Mouse (Mus musculus) CH12.LX (cell line): ENCODE results near the gene Csnk2b. TPM values are rescaled to one million over a fixed set of nuclear protein-coding genes. Genes with fewer than 3 reads are reported as not detected.

Source experiments
- DNase-seq: peaks from one replicate; pipeline ENCODE4 v3.0.0-alpha.2; 2013; ENCODE audit errors: extremely low read depth
- H3K27ac ChIP-seq: 2 replicates; pipeline ENCODE4 v1.5.1; 2012; ENCODE audit warnings: low read depth, mild to moderate bottlenecking, control low read depth, moderate library complexity; ENCODE audit not compliant: insufficient read depth
- H3K27me3 ChIP-seq: replicated peaks from 2 replicates; pipeline ENCODE3; 2012; ENCODE audit warnings: inconsistent platforms
- H3K36me3 ChIP-seq, 2 experiments: replicated peaks in 1 of 2; 2 replicates each; pipeline versions ENCODE3 to v1.6.1; 2012; ENCODE audit warnings: inconsistent platforms in 1 of 2, low read length in 1 of 2, mild to moderate bottlenecking in 1 of 2, mixed read lengths in 1 of 2, moderate library complexity in 1 of 2; ENCODE audit not compliant: control insufficient read depth in 1 of 2, insufficient read depth in 1 of 2
- H3K4me1 ChIP-seq, 2 experiments: 2 replicates each; pipeline ENCODE4 v1.6.1; 2012; ENCODE audit warnings: inconsistent platforms in 1 of 2, moderate library complexity in 1 of 2; ENCODE audit not compliant: insufficient read depth in 2 of 2, control insufficient read depth in 1 of 2
- H3K4me2 ChIP-seq: 2 replicates; pipeline ENCODE4 v1.6.1; 2012; ENCODE audit warnings: low read depth, mild to moderate bottlenecking, control low read depth; ENCODE audit not compliant: poor library complexity, insufficient read depth, severe bottlenecking
- H3K4me3 ChIP-seq, 3 experiments: fragments of 150-350 bp in 1 of 3; sonication (generic) in 1 of 3; replicated peaks in 1 of 3; 2 replicates each; pipeline versions ENCODE3 to v1.5.1; 2011 to 2012; ENCODE audit warnings: low read depth in 2 of 3, low read length in 2 of 3, mild to moderate bottlenecking in 2 of 3, moderate library complexity in 2 of 3, control low read depth in 1 of 3, improper control_type of control experiment in 1 of 3, inconsistent platforms in 1 of 3, mixed read lengths in 1 of 3; ENCODE audit not compliant: poor library complexity in 1 of 3
- H3K79me2 ChIP-seq: replicated peaks from 2 replicates; pipeline ENCODE4 v1.6.1; 2012; ENCODE audit warnings: mild to moderate bottlenecking, moderate library complexity; ENCODE audit not compliant: control insufficient read depth, poor library complexity, insufficient read depth, severe bottlenecking; ENCODE audit errors: extremely low read depth
- H3K9ac ChIP-seq: 2 replicates; pipeline ENCODE4 v1.6.1; 2012; ENCODE audit warnings: low read depth, mild to moderate bottlenecking, control low read depth, moderate library complexity; ENCODE audit not compliant: insufficient read depth
- H3K9me3 ChIP-seq: replicated peaks from 2 replicates; pipeline ENCODE3; 2012; ENCODE audit warnings: low read length, inconsistent platforms, mixed read lengths
- BHLHE40 ChIP-seq: IDR thresholded peaks from 2 replicates; pipeline ENCODE4 v1.6.1; 2011; ENCODE audit warnings: mild to moderate bottlenecking, low read depth, low read length, improper control_type of control experiment
- CHD1 ChIP-seq: IDR thresholded peaks from 2 replicates; pipeline ENCODE4 v1.6.1; 2012; ENCODE audit warnings: low read depth, low read length, improper control_type of control experiment, inconsistent platforms
- ELF1 ChIP-seq: IDR thresholded peaks from 2 replicates; pipeline ENCODE4 v1.6.1; 2014; ENCODE audit warnings: low read depth, mild to moderate bottlenecking, inconsistent platforms, low read length, improper control_type of control experiment
- JUN ChIP-seq: IDR thresholded peaks from 2 replicates; pipeline ENCODE4 v1.6.1; 2011; ENCODE audit warnings: low read depth, mild to moderate bottlenecking, low read length, improper control_type of control experiment, moderate library complexity; ENCODE audit not compliant: insufficient read depth
- JUND ChIP-seq: conservative IDR thresholded peaks from 2 replicates; pipeline ENCODE4 v1.6.1; 2011; ENCODE audit warnings: low read depth, low read length, improper control_type of control experiment
- MAX ChIP-seq: IDR thresholded peaks from 2 replicates; pipeline ENCODE4 v1.6.1; 2011; ENCODE audit warnings: low read length, improper control_type of control experiment
- MEF2A ChIP-seq: IDR thresholded peaks from 2 replicates; pipeline ENCODE4 v1.6.1; 2014; ENCODE audit warnings: low read depth, mild to moderate bottlenecking, inconsistent platforms, low read length, improper control_type of control experiment, borderline replicate concordance
- MXI1 ChIP-seq: IDR thresholded peaks from 2 replicates; pipeline ENCODE4 v1.6.1; 2011; ENCODE audit warnings: mild to moderate bottlenecking, low read depth, low read length, improper control_type of control experiment
- NELFE ChIP-seq: IDR thresholded peaks from 2 replicates; pipeline ENCODE4 v1.6.1; 2011; ENCODE audit warnings: low read depth, low read length, improper control_type of control experiment
- RCOR1 ChIP-seq: conservative IDR thresholded peaks from 2 replicates; pipeline ENCODE4 v1.6.1; 2012; ENCODE audit warnings: low read depth, mild to moderate bottlenecking, inconsistent platforms, low read length, improper control_type of control experiment
- SIN3A ChIP-seq: IDR thresholded peaks from 2 replicates; pipeline ENCODE4 v1.6.1; 2012; ENCODE audit warnings: low read length, improper control_type of control experiment, inconsistent platforms
- SMC3 ChIP-seq: IDR thresholded peaks from 2 replicates; pipeline ENCODE4 v1.6.1; 2011; ENCODE audit warnings: low read depth, low read length, improper control_type of control experiment
- UBTF ChIP-seq: IDR thresholded peaks from 2 replicates; pipeline ENCODE4 v1.6.1; 2012; ENCODE audit warnings: low read depth, mild to moderate bottlenecking, inconsistent platforms, low read length, improper control_type of control experiment, moderate library complexity
- USF1 ChIP-seq: IDR thresholded peaks from 2 replicates; pipeline ENCODE4 v1.6.1; 2014; ENCODE audit warnings: low read depth, mild to moderate bottlenecking, inconsistent platforms, low read length, improper control_type of control experiment
- USF2 ChIP-seq: conservative IDR thresholded peaks from 2 replicates; pipeline ENCODE4 v1.6.1; 2011; ENCODE audit warnings: low read depth, low read length, improper control_type of control experiment
- ZKSCAN1 ChIP-seq: IDR thresholded peaks from 2 replicates; pipeline ENCODE4 v1.6.1; 2012; ENCODE audit warnings: low read depth, inconsistent platforms, low read length, improper control_type of control experiment, borderline replicate concordance
- ZMIZ1 ChIP-seq: IDR thresholded peaks from 2 replicates; pipeline ENCODE4 v1.6.1; 2012; ENCODE audit warnings: low read depth, mild to moderate bottlenecking, inconsistent platforms, low read length, improper control_type of control experiment
- dilution Hi-C: fragments of 300-500 bp; cut with MboI; formaldehyde crosslinking; loops from 2 replicates; pipeline ENCODE4 v1.14.3; 2020; ENCODE audit warnings: low sequenced_read_pairs; ENCODE audit not compliant: extremely low pct_unique_long_range_greater_than_20kb, extremely low pct_ligation_motif_present
- in situ Hi-C: fragments of 300-500 bp; cut with MboI; formaldehyde crosslinking; loops from 3 replicates; pipeline ENCODE4 v1.14.3; 2019; ENCODE audit warnings: low sequenced_read_pairs, low pct_ligation_motif_present, low pct_unique_long_range_greater_than_20kb, mixed read lengths
- polyA plus RNA-seq: library from polyadenylated mRNA; unstranded; fragments of >175 nt; gene quantifications from 2 replicates; pipeline ENCODE4 v1.2.1, GENCODE M21; 2012; ENCODE audit warnings: low read depth; ENCODE audit not compliant: insufficient read length
- total RNA-seq, 2 experiments: library from RNA; depleted of rRNA; stranded (reverse); fragments of 300-350 nt in 1 of 2; fragments of >200 nt in 1 of 2; gene quantifications; 2 replicates each; pipeline ENCODE4 v1.2.3; 2012 to 2014

Csnk2b gene
- total and polyA plus RNA-seq, 3 experiments, result 89.3 to 348 (median 130) TPM

DNA sequence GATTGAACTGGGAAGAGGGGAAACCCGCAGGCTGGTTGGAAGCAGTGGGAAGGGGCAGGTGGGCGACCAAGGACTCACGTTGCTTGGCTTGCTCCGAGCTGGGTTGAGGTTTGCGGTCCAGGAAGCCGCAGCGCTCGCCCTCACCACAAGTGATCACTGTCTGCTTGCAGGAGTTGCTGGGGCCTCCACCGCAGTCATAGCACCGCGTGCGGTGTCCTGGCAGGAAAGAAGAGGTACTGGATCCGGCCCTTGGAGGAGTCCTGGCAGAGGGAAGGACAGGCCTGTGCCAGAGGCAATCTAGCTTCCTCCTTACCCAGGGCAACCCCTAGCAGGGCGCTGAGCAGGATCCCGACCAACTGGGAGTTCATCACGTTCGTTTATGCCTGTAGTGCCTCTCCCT lies 47.8 kb downstream of the Csnk2b start:
- Histone ChIP-seq H3K27ac (no peak overlapping the region), H3K9me3 (no peaks in the 10 kb centered on the region), H3K27me3 (no peaks in the 10 kb centered on the region), H3K4me2 (no peak overlapping the region), H3K4me3 (no peak overlapping the region), H3K4me1 (peaks cover 4 to 5% of the 10 kb centered on the region in 2 experiments; a peak in 1 of 4 replicates), H3K79me2 (no peaks in the 10 kb centered on the region), H3K9ac (no peak overlapping the region), H3K36me3 (no peaks in the 10 kb centered on the region)
- in situ Hi-C loops (no loop called here), dilution Hi-C loops (no loop called here)
- DNase-seq, result no peak
- TF ChIP-seq RCOR1, result no peak
- TF ChIP-seq MEF2A, result no peak
- no peak for TF ChIP-seq UBTF
- TF ChIP-seq BHLHE40, result no peak
- no peak for TF ChIP-seq SMC3
- TF ChIP-seq ZMIZ1, result no peak
- TF ChIP-seq ELF1, result no peak
- no peak for TF ChIP-seq USF1
- no peak for TF ChIP-seq JUND
- TF ChIP-seq JUN, result no peak
- no peak for TF ChIP-seq ZKSCAN1
- TF ChIP-seq SIN3A, result no peak
- TF ChIP-seq CHD1, result no peak
- no peak for TF ChIP-seq USF2
- no peak for TF ChIP-seq NELFE
- no peak for TF ChIP-seq MXI1
- no peak for TF ChIP-seq MAX

DNA sequence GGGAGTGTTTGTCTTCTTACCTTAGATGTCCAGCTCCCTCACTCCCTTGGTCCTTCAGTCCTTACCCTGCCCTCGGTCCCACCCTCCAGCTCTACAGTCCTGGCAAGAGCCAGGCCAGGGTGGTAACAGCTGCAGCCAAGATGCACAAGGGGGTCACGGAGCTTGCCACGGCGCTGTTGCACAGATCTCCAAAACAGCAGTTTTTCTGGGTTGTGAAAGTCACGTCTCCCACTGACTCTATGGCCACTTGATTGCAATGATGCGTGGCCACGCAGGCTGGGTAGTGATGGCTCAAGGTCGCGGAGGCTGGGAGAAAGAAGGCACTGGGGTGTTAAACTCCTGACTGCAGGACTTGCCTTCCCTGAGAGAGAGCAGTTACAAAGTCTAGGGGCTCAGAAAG lies 50.4 kb downstream of the Csnk2b start:
- Histone ChIP-seq H3K27ac (no peak overlapping the region), H3K4me3 (no peak overlapping the region), H3K79me2 (no peaks in the 10 kb centered on the region), H3K4me1 (0 out of 4 replicates have a peak, but pooled peaks cover 2 to 4% of the 10 kb centered on the region in 2 experiments), H3K36me3 (no peaks in the 10 kb centered on the region), H3K27me3 (no peaks in the 10 kb centered on the region), H3K9ac (no peak overlapping the region), H3K9me3 (no peaks in the 10 kb centered on the region), H3K4me2 (no peak overlapping the region)
- no peak for DNase-seq
- no peak for TF ChIP-seq NELFE
- TF ChIP-seq, all 38 proteins: peak for 0
- in situ Hi-C loops, result no loop called here
- dilution Hi-C loops, result no loop called here
